ENCODE assay signal across 11 mouse cellular contexts in genomic region chr1:76658228-76658627, GRCm38 (mm10).
DNase-seq lines count a peak whose midpoint lies in the region; ATAC-seq lines count a peak whose summit lies in the region.
"Had no signal": no experiment of that assay in that cellular context is flagged by ENCODE, and none has a peak within 500 bp of the region (broad histone marks: within the 10 kb centered on the region; RNA-seq: fewer than 3 reads in every experiment).

No protein-coding gene starts in this region.

- no peak overlapping the region for H3K4me3 ChIP-seq in kidney, embryonic 15.5 days (replicated peaks)
- H3K4me3 ChIP-seq: hindbrain, embryonic 12.5 days had no signal

- H3K27me3 ChIP-seq in kidney, embryonic 15.5 days = no peaks in the 10 kb centered on the region
- H3K27me3 ChIP-seq: hindbrain, embryonic 12.5 days had no signal

- H3K9ac ChIP-seq in kidney, embryonic 15.5 days = no peak overlapping the region
- H3K9ac ChIP-seq: hindbrain, embryonic 12.5 days had no signal

- 73% methylated on average over 4 of the region's 4 CpGs for WGBS in kidney, embryonic 15.5 days

- no peak overlapping the region for H3K4me2 ChIP-seq in kidney, embryonic 15.5 days
- H3K4me2 ChIP-seq: hindbrain, embryonic 12.5 days had no signal

- no peaks in the 10 kb centered on the region for H3K9me3 ChIP-seq in kidney, embryonic 15.5 days (replicated peaks)
- H3K9me3 ChIP-seq: hindbrain, embryonic 12.5 days had no signal

- ATAC-seq in kidney, embryonic 15.5 days (replicated peaks; ENCODE audit: low FRiP score) = no peak
- ATAC-seq: intestine, postnatal 0 days had no signal

- no peaks in the 10 kb centered on the region for H3K36me3 ChIP-seq in kidney, embryonic 15.5 days
- H3K36me3 ChIP-seq: G1E; hindbrain, embryonic 12.5 days had no signal

- H3K27ac ChIP-seq in kidney, embryonic 15.5 days = no peak overlapping the region
- H3K27ac ChIP-seq: hindbrain, embryonic 12.5 days had no signal

- intact Hi-C loops in heart, postnatal 10 days (cut with DNase I) = loop anchor here (5.0 kb wide), 1 partner anchor 424 kb away; no protein-coding TSS in a partner anchor

- peak; percentile 20 for DNase-seq in kidney, postnatal 14 days
- peak; percentile 87 for DNase-seq in heart, adult 11 months
- DNase-seq in heart, postnatal 10 days = peak; percentile 38 to 51
- DNase-seq in lung, postnatal 4 days = peak; percentile 16 to 24
- no peak for DNase-seq in cerebellum, adult 11 months
- no peak for DNase-seq in retina, postnatal 1 day
- DNase-seq in thymus, adult 18-20 months = no peak

- H3K4me1 ChIP-seq in kidney, embryonic 15.5 days = no peaks in the 10 kb centered on the region
- H3K4me1 ChIP-seq: hindbrain, embryonic 12.5 days had no signal

Comparison
In these comparisons a context has a peak if more than half of its experiments do, and no peak if none do; other contexts are left out.
1. DNase-seq: peak in kidney, postnatal 14 days (single experiment), heart, adult 11 months (single experiment), heart, postnatal 10 days (2 of 2) and lung, postnatal 4 days (2 of 2); none in cerebellum, adult 11 months (single experiment), retina, postnatal 1 day (single experiment) and thymus, adult 18-20 months (0 of 2).